Mouse (Mus musculus) 3134 (cell line): ENCODE results near the gene Sash1.

Experiments
- DNase-seq: peaks from one replicate; pipeline ENCODE4 v3.0.0-alpha.2; 2011; ENCODE audit warnings: low spot score; ENCODE audit not compliant: insufficient read length; ENCODE audit errors: extremely low read depth

Gene Sash1

DNA sequence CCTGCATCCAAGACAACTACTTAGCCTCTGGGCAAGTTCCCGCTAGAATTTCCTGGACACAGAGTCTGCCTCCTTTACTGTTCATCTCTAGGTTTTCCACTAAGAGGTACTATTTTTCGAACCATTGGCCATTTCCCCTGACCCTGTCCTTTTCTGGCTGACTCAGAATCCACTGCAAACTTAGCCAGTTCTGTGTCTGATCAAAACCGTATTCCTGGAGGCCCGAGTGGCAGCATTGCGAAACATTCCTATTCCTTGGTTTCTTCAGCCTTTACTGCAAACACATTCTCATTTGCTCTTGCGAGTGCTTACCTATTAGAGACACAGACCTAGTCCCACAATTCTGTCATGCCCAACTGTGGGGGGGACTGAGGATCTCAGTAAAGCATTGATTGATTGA lies 17.2 kb upstream of the Sash1 start:
- no peak for DNase-seq

DNA sequence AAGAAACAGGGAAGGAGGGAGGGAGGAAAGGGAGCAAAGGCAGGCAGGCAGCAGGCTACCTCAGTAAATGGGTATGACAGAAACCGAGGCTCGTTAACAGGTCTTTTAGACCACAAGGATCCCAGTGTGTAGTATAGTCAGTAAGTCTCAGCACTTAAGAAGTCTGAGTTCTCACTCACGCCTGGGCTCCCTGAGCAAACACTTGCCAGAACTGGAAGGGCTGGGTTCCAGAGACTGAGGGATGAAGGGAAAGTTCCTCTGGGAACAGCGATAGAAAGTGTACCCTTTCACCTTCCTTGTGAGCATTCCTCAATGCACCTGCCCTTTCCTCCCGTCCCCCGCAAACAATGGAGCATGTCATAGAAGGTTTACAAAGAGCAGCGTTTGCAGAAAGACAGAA lies 16.5 kb upstream of the Sash1 start:
- no peak for DNase-seq

DNA sequence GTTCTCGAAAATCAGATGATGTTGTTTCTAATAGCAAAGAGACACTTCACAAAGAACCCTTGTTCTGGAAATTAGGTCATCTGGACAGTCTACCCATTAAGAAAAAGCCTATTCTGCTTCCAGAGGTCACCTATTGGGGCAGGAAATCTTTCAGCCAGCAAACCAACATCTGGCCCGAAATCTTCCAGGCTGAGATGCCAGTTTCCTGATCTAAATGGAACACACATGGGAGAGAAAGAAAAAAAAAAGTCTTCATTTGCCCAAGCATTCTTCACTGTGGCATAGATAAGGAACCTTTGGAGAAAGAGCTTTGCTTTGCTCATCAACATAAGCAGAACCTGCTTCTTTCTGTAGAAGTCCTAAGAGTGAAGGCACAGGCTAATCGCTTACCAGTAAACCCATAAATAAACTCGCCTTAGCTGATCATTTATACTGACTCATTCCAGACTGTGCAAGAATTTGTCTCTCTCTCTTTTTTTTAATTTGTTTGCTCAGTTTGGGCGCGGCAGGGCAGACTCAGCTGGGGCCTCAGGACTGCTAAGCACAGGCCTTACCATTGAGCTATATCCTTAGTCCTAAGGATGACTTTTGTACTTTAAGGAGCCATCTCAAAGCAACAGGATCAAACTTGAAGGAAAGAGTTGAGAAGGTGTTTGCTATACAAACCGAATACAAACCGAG lies 13.1 kb upstream of the Sash1 start:
- no peak for DNase-seq

DNA sequence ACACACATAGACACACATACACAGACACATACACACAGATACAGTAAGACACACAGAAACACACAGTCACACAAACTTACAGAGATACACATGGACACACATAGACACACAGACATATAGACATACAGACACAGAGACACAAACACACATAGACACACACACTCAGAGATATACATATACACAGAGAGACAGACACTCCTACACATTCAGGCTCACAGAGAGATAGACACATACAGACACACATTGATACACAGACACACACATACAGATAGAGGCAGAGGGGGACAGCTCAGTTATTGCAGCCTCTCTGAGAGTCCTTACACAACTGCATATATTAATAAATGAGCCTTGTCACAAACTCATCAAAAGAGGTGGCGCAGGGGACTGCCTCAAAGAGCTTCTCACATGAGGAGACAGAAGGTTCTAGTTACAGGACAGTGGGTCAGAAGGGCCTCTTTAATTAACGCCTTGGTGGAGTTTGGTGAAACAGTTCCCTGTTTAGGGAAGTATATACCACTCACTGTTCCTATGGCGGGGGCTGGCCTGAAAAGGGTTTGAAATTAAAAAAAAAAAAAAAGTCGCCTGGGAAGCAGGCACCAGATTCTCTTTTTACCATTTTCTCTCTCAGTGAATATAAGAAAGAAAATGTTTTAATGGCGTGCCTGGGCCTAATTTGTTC lies 12.4 kb upstream of the Sash1 start:
- no peak for DNase-seq

DNA sequence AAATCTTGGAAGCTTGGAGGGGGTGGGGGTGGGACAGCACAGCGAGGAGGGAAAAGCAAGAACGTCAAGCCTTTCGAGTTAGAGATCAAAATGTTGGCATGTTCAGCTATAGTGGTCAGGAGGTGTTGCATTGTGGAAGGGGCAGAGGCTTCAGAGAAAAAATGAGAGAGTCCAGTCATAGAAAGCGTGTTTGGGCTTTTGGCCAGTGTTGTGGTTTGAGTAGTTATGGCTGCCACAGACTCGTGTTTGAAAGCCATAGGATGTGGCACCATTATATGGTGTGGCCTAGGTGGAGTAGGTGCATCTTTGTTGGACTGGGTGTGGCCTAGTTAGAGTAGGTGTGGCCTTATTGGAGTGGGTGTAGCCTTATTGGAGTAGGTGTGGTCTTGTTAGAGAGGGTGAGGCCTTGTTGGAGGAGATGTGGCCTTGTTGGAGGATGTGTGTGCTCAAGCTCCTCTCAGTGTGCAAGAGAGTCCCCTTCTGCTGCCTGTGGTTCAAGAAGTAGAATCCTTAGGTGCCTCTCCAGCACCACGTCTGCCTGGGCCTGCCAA lies 9.2 kb upstream of the Sash1 start:
- no peak for DNase-seq

DNA sequence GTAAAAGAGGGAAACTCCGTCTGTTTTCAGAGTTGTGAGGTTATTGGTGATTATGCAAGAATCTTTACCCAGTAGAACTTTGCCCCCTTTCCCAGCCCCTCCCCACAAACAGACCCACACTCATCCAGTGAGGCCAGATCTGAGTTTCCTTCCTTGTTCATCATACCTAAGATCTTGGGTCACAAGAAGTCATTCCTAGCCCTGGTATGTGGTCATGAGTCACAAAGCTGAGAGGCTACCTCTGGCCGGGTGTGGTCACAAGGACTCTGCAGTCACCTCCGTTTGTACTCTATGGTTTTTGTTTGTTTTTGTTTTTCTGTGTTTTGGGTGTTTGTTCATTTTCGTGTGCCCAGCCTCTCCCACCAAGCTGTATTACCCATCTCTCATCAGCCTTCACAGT lies 4.6 kb upstream of the Sash1 start:
- no peak for DNase-seq

DNA sequence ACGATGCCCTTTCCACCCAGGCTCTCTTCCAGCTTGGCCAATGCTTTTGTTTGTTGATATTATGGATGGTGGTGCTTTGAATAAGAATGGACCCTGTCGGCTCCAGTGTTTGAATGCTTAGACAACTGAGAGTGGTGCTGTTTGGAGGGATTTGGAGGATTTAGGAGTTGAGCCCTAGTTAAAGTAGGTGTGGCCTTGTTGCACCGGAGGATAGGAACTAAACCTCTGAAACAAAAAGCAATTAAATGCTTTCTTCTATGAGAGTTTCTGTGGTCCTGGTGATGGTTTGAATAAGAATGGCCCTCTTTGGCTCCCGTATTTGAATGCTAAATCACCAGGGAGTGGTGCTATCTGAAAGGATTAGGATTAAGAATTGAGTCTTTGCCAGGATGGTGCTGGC lies 3.5 kb upstream of the Sash1 start:
- no peak for DNase-seq

DNA sequence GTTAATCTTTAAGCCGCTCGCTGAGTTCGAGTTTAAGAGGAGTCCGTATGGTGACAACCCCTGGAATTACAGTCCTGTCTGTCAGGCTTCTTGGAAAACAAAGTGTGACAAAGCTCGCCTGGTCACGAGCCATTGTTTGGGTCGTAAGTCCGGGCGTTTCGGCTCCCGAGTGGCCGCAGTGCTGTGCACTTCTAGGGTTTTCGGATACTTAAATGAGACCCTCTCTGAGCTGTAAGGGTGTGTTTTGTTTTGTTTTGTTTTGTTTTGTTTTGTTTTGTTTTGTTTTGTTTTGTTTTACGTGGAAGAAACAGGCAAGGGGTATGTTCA lies 621 bp upstream of the Sash1 start:
- no peak for DNase-seq

DNA sequence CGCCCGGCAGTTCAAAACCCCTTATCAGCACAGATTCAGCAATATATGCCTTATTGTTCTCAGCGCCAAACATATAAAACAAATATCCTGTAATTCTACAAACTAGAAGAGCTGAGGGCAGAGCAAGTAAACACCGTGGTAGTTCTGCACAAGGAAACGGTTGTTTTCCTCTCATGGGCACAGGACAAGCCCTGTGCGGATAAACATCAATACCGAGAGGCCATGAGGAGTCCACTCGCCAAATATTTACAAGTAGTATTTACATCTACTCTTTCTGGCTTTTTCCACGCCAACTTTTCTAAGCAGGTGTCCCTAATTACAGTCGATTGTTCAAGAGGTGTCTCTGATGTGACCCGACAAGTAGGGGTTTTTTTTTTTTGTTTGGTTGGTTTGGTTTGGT lies 669 bp downstream of the Sash1 start:
- DNase-seq: no peak

DNA sequence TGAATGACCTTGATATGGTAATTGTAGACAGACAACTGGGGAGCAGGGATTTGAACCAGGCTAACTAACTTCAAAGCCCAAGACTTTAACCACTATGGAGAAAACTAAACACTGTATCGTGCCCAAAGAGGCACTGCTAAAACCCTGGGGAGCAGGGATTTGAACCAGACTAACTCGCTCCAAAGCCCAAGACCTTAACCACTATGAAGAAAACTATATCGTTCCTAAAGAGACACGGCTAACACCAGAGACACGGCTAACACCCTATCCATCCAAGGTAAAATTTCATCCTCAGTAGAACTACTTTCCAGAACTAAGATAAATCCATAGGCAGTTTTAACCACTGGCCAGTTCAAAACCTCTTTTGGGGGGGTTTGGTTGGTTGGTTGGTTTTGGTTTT lies 1.3 kb downstream of the Sash1 start:
- no peak for DNase-seq

DNA sequence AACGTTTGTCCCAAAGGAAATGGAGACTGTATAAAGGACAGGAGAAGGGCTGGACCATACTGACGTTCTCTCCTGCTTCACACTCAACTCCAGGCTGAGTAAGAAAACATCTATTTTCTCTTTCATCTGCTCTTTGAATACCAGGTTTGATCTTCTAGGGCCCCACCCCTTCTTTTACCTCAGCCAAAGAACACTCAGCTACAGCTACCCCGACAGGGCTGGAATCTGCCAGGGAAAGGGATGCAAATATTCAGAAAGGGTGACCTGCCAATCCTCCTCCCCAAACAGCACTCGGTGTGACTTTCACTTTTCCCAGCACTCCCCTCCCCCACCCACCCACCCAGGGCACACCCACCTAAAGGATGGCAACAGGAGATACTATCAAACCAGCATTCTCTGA lies 2.2 kb downstream of the Sash1 start:
- no peak for DNase-seq

DNA sequence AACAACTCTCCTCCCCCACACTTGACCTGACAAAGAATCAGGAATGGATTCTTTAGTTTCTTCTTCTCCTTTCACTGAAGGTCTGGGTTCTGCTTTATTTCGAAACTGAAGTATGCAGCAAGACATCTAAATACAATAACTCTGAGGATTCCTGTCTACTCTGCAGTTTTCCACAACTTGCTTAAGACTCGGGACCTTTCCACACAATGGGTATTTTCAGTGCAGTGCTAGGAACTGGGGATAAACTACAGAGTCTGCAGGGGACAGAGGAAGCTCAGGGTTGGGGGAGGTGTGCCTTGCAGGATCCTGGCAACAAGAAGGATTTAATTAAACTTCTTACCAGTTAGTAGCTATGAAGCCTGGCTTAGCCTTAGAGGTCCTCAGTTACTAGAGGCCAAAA lies 4.1 kb downstream of the Sash1 start:
- DNase-seq: no peak

DNA sequence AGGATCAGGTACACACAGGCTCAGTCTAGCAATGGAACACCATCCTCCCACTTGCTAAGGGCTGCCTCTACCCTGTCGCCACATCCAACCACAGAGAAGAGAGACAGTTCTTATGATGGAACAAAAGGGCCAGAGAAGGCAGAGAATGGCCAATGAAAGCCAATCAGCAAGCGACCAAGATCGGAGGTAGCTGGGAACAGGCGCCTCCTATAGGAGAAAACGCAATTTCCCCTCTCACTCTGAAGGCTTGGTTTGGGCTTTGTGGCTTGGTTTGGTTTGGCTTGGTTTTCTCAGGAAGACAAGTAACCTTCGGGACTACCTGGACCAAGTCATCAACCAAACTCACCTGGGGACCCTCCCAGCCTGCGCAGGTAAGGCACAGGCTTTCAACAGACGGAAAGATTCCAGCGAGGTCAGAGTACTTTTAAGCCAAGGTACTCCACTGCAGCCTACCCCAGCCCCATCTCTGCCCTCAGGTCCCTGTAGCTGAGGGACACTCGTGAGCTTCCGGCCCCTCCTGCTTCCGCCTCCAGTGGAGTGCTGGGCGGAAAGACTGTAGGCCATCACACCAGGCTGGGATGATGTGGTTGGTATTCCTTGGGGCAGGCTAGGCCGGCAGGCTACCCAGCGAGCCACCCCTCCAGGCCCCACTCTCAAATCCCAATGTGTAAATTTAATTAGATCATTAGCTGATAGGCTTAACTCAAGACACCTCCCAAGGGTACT lies 4.8 kb downstream of the Sash1 start:
- no peak for DNase-seq

DNA sequence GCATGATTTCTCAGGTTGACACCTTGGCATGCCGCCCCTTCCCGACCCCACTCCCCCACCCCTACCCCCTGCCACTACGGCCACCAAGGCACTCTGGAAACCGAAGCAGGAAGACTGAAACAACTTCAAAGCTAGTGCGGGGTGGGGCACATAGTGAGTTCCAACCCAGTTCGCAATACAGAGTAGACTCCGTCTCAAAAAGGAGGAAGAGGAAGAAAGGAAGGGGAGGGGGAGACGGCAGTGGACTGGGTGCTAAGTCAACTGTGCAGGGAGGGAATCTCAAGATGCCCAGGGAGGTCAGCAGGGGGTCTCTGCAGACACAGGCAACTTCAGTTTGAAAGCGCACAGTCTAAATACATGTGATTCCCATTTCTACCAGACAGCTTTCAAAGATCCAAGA lies 7.0 kb downstream of the Sash1 start:
- no peak for DNase-seq

DNA sequence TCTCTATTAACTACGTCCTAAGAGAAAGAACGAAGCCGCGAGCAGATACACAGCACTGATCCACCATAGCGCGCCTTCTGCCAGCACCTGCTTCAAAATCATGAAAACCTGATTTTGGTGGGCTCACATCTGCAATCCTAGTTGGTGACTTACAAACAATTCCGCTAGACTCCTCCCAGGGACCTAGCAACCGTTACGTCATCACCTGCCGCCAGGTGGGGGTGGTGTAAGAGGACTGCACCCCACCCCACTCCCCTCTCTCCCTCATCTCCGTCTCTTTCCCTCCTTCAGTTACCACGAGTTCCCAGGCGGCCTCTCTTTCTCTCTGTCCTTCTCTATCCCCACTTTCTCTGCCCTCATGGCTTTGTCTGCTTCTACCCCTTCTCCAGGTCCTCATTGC lies 7.5 kb downstream of the Sash1 start:
- DNase-seq: no peak

DNA sequence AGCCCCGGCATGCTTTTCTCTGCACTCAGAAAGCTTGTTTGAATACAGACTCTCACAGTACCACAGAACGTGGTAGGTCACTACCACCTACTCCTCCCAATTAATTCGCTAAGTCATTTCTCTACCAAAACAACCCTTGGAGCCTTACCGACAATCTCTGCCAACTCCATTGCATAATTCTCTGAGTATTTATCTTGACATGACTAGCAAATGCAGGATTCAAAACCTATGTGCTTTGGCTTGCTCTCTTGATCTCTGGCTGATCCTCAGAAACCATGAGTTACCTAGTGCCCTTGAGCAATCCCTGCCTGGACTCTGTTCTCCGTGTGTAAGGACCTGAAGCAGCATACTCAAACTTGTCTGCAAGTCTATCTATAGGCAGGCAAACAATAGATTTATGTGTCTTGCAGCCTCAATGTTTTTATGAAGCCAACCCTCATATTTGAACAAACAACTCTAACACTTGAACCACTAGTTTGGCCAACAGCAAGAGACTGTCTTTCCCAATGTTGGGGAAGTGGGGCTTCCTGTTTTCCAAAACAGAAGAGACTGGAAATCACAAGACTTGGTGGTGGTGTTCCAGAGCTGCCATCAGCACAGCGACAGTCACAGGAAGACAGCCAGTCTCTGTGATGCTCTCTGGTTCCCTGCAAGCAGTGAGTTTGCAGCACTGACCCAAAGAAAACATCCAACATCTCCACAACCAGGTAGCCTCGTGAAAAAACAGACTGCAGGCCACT lies 12.1 kb downstream of the Sash1 start:
- DNase-seq: no peak

DNA sequence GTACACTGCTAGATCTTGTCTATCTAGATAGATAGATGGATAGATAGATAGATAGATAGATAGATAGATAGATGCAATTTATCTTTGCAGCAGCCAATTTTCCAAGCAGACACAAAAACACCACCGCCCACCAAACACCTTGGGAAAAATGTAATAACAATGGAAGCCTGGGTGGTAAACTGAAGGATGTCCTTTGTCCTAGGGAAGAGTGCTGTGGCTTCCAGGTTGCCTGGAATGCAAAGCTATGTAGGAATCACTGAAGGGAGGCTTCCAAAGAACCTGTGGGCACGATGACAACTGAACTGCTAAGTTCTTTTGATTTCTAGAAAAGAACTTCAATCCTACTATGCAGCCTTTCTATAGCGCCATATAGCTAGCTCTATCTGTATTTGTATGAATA lies 13.1 kb downstream of the Sash1 start:
- DNase-seq: no peak

DNA sequence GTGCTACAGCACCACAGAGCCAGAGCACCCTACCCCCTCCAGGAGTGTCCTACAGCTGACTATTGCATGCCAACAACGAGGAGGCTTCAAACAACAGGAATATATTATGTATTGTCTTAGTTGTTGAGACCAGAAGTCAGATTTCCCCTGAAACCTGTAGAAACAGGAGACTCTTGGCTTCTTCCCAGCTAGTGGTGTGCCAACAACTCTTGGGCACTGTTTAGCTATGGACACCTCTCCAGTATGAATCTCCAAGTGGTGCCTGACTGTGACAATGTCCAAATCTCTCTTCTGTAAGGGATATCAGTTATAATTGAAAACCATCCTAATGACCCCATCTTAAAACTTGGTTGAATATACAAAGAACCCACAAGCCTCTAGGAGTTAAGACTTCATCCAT lies 13.9 kb downstream of the Sash1 start:
- DNase-seq: no peak

DNA sequence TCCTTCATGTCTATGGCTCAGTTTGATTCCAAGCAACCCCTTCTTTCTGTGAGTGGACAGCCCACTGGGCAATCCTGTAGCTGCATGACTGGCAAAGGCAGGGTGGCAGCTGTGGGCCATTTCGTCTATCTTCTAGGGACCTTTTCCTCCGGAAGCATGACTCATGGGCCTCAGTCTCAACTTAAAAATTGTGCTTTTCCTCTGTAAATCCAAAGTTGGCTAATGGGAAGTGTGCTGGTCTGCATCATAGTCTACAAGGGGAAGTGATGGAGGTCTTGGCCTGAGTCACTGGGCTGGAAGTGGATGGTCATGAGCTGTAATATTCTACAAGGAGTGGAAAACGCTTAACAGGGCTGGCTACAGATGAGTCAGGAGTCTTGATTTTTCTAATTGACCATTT lies 15.5 kb downstream of the Sash1 start:
- DNase-seq: no peak

DNA sequence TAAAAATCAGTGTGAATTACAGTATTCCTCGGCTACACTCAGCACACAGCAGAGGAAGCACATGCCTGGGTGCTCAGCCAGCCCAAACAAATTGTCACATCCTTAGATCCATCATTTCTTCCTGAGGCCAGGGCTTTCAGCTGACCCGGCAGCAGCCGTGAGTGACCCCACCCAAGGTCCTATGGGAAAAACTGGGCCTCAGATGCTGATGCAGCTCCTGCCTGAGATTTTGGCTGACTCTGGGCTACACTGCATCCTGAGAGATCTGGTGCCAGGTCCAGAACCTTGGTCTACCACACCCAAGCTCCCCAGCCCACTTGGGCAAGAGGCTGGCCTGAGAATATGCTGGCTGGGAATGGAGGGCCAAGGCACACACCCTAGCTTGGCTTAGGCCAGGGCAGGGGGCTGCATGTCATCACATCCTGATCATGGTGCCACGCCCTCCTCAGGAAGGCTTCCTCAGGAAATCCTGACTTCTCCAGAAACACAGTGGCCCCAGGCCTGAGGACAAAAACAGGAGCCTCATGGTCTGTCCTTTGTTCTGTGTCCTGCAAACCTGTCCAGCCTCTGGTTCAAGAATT lies 19.7 kb downstream of the Sash1 start:
- no peak for DNase-seq

DNA sequence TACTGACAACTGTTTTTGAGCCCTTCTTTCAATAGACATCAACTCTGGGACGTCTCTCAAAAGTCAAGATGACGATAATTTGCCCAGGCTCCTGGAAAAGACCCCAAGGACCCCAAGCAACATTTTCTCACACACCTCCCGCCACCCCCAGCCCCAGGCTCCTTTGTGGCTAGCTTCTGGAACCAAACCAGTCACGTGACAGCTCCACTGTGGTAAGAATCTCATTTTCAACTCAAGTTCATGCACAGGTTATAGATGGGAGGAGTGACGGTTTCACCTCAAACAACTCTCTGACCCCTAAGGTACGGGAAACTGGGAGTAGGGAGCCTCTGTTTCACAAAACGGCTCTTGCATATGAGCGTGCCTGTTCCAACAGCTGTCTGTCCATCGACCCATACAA lies 25.2 kb downstream of the Sash1 start:
- no peak for DNase-seq
